Mouse (Mus musculus) liver, embryonic 14.5 days (tissue): Measurements from ENCODE around the gene Gm20547. TPM values are rescaled to one million over a fixed set of nuclear protein-coding genes. Genes with fewer than 3 reads are reported as not detected.

Experiments used
- ATAC-seq: fragments of 200-750 bp; cut with Nextera tagmentation; 2 replicates; pipeline ENCODE4 v1.8.0; 2017; ENCODE audit warnings: moderate number of reproducible peaks, mild to moderate bottlenecking, moderate library complexity; ENCODE audit not compliant: insufficient read depth
- DNase-seq, 3 experiments: peaks; one replicate each; pipeline ENCODE4 v3.0.0-alpha.2; 2012 to 2013; ENCODE audit warnings: low read depth in 3 of 3, low spot score in 3 of 3
- H3K27ac ChIP-seq: fragments of 300-500 bp; sonication (generic); 2 replicates; pipeline ENCODE4 v1.5.1; 2014; ENCODE audit warnings: moderate library complexity, mild to moderate bottlenecking, control low read depth, inconsistent platforms
- H3K27me3 ChIP-seq: fragments of 300-500 bp; sonication (generic); 2 replicates; pipeline ENCODE4 v1.6.1; 2014; ENCODE audit warnings: mild to moderate bottlenecking, low read length, moderate library complexity; ENCODE audit not compliant: control insufficient read depth, insufficient read depth
- H3K36me3 ChIP-seq: fragments of 300-500 bp; sonication (generic); replicated peaks from 2 replicates; pipeline ENCODE4 v1.6.1; 2014; ENCODE audit warnings: low read depth; ENCODE audit not compliant: control insufficient read depth, insufficient read depth
- H3K4me1 ChIP-seq, 2 experiments: fragments of 200-500 bp in 1 of 2; fragments of 300-500 bp in 1 of 2; sonication (generic) in 1 of 2; replicated peaks; 2 replicates each; pipeline ENCODE4 v1.6.1; 2012 to 2014; ENCODE audit warnings: antibody characterized with exemption in 1 of 2, inconsistent platforms in 1 of 2, low read length in 1 of 2; ENCODE audit not compliant: control insufficient read depth in 2 of 2, insufficient read depth in 2 of 2
- H3K4me2 ChIP-seq: fragments of 300-500 bp; sonication (generic); 2 replicates; pipeline ENCODE4 v1.6.1; 2014; ENCODE audit warnings: low read depth, mild to moderate bottlenecking, control low read depth, moderate library complexity
- H3K4me3 ChIP-seq, 2 experiments: fragments of 200-500 bp in 1 of 2; fragments of 300-500 bp in 1 of 2; sonication (generic) in 1 of 2; 2 replicates each; pipeline ENCODE4 v1.5.1; 2012 to 2014; ENCODE audit warnings: low read depth in 2 of 2, low read length in 2 of 2, mild to moderate bottlenecking in 2 of 2, control low read depth in 1 of 2, inconsistent platforms in 1 of 2, moderate library complexity in 1 of 2; ENCODE audit not compliant: insufficient read depth in 1 of 2
- H3K9ac ChIP-seq: fragments of 300-500 bp; sonication (generic); replicated peaks from 2 replicates; pipeline ENCODE4 v1.6.1; 2014; ENCODE audit warnings: mild to moderate bottlenecking, control low read depth, moderate library complexity
- H3K9me3 ChIP-seq: fragments of 300-500 bp; sonication (generic); 2 replicates; pipeline ENCODE4 v1.6.1; 2016; ENCODE audit warnings: low read length, mixed read lengths; ENCODE audit not compliant: control insufficient read depth
- CTCF ChIP-seq: IDR thresholded peaks from 2 replicates; pipeline ENCODE4 v1.5.1; 2016; ENCODE audit warnings: antibody characterized with exemption, low read depth, control low read depth
- EP300 ChIP-seq: IDR thresholded peaks from 2 replicates; pipeline ENCODE4 v1.6.1; 2016; ENCODE audit warnings: antibody characterized with exemption, low read depth
- WGBS: fragments of 180-500 bp; shearing (Covaris S2); extraction: QIAGEN DNeasy Blood & Tissue Kit; methylation state at CpG from one replicate; pipeline ENCODE4 v1.1.7; 2014; ENCODE audit not compliant: insufficient replicate concordance; 5-methylcytosine and 5-hydroxymethylcytosine counted together
- polyA plus RNA-seq, 2 experiments: library from polyadenylated mRNA; depleted of rRNA in 1 of 2; stranded (reverse) in 1 of 2; unstranded in 1 of 2; fragments of >200 nt; fragmentation: Nextera tagmentation in 1 of 2; extraction: Ambion mirVana in 1 of 2; gene quantifications; 2 replicates each; pipeline versions ENCODE4 v1.2.1 to v1.2.3; 2012 to 2014

The Gm20547 gene
- polyA plus RNA-seq, 2 experiments = 0.02 TPM; not detected in 1

- H3K4me1 ChIP-seq = peaks cover 0 to 9% of the 10 kb centered on the region in 2 experiments; a peak in 2 of 4 replicates
- no peak for ATAC-seq
- no peak overlapping the region for H3K4me3 ChIP-seq
- no peak overlapping the region for H3K27ac ChIP-seq
- peaks cover 16% of the 10 kb centered on the region for H3K36me3 ChIP-seq
- H3K27me3 ChIP-seq = no peaks in the 10 kb centered on the region
- H3K4me2 ChIP-seq = no peak overlapping the region
- no peaks in the 10 kb centered on the region for H3K9me3 ChIP-seq
- DNase-seq = no peak
- no peak for TF ChIP-seq CTCF
- TF ChIP-seq EP300 = no peak
- H3K9ac ChIP-seq = no peak overlapping the region
- 65% methylated on average over 3 of the region's 3 CpGs for WGBS
Observed at GRCm38 (mm10) chr17:34854761-34855160, 27.1 kb downstream of the Gm20547 start.

- ATAC-seq (no peak), DNase-seq (no peak)
- Histone ChIP-seq H3K4me3 (no peak overlapping the region), H3K4me2 (no peak overlapping the region), H3K9ac (no peak overlapping the region), H3K4me1 (peaks cover 6 to 9% of the 10 kb centered on the region in 2 experiments; a peak in 3 of 4 replicates), H3K9me3 (no peaks in the 10 kb centered on the region), H3K27me3 (no peaks in the 10 kb centered on the region), H3K27ac (no peak overlapping the region), H3K36me3 (peaks cover 16% of the 10 kb centered on the region)
- WGBS = 66% methylated on average over 8 of the region's 8 CpGs
- TF ChIP-seq CTCF = no peak
- no peak for TF ChIP-seq EP300
Observed at GRCm38 (mm10) chr17:34853511-34853910, 28.3 kb downstream of the Gm20547 start.

DNA sequence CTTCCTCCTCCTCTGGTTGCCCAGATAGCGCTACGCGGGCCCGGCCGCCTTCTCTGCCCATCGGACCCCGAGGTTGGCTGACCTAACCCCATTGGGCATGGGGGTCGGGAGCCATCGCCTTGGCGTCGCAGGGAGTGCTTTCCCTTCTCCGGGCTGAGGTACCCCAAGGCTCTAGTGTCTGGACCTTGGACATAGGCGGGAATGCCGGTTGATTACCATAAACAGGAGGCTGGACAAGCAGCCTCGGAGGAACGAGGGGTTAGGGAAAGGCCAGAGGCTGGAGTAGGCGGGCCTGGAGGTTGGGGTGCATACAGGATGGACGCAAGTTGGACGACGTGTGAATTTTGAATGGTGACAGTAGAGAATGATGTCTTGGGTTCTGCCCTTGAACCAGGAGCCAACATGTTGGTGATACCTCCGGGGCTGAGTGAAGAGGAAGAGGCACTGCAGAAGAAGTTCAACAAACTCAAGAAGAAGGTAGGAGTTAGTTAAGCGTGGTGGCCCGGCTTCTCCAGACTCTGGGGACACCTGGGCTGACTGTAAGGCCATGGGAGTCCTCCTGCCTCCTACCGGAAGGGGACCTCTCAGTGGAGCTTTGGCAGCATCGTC is 31.2 kb downstream of the Gm20547 start:
- no peak for TF ChIP-seq CTCF
- TF ChIP-seq EP300 = no peak
- DNase-seq (no peak), ATAC-seq (peak; percentile 9)
- Histone ChIP-seq H3K4me3 (peak overlapping the region; percentile 68 to 83), H3K36me3 (peaks cover 17% of the 10 kb centered on the region), H3K9me3 (no peaks in the 10 kb centered on the region), H3K9ac (peak overlapping the region; percentile 74), H3K27ac (peak overlapping the region; percentile 8; the same call in 1 of the 2 replicates), H3K4me2 (peak overlapping the region; percentile 83), H3K27me3 (no peaks in the 10 kb centered on the region), H3K4me1 (peaks cover 6 to 7% of the 10 kb centered on the region in 2 experiments; a peak in 3 of 4 replicates)
- WGBS = 2% methylated on average over 25 of the region's 25 CpGs

GRCm38 (mm10) chr17:34849722-34850516 is 31.9 kb downstream of the Gm20547 start, which contains the start of the genes Skiv2l and Nelfe:
Gene Skiv2l (minus strand): TSS chr17:34850210.
Gene Nelfe (plus strand): TSS chr17:34850391.
- Histone ChIP-seq H3K4me2 (peak within 1 kb of the TSS; percentile 83), H3K27ac (peak within 1 kb of the TSS; percentile 34), H3K9ac (peak within 1 kb of the TSS; percentile 80), H3K4me1 (peaks cover 6 to 7% of the 10 kb centered on the region in 2 experiments; a peak in 3 of 4 replicates), H3K9me3 (no peaks in the 10 kb centered on the region), H3K36me3 (peaks cover 19% of the 10 kb centered on the region), H3K27me3 (no peaks in the 10 kb centered on the region), H3K4me3 (peak within 1 kb of the TSS; percentile 68 to 94)
- ATAC-seq (peak; percentile 94), DNase-seq (peak; percentile 94 to 95 (median 94))
- TF ChIP-seq CTCF = no peak
- 2% methylated on average over 62 of the region's 65 CpGs for WGBS

DNA sequence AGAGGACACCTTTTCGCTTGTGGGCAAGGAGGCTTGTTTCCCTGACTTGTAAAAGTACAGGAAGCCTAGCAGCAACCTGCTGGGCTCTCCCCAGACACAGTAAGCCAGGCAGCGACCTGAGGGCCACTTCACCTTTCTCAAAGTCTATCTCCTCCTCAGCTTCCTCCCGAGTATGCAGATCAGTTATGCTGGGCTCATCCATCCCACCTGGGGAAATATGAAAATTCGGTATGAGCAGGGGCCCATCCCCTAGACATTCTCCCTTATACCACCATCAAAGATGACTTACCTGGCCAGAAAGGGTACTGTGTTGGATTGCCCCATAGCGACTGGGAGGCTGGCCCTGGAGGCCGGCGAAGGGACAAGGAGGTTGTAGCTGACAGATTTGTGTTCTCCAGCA is 34.2 kb downstream of the Gm20547 start:
- Histone ChIP-seq H3K9ac (no peak overlapping the region), H3K4me2 (no peak overlapping the region), H3K9me3 (no peaks in the 10 kb centered on the region), H3K27me3 (no peaks in the 10 kb centered on the region), H3K36me3 (peaks cover 18% of the 10 kb centered on the region), H3K4me1 (peaks cover 6 to 7% of the 10 kb centered on the region in 2 experiments; a peak in 3 of 4 replicates), H3K4me3 (no peak overlapping the region), H3K27ac (no peak overlapping the region)
- TF ChIP-seq EP300 (no peak), CTCF (no peak)
- ATAC-seq (no peak), DNase-seq (no peak)
- WGBS = 81% methylated on average over 7 of the region's 7 CpGs
